ENCODE assay signal across 7 mouse cellular contexts in genomic region chr1:132008881-132009644, GRCm38 (mm10). TPM values are rescaled to one million over a fixed set of nuclear protein-coding genes. Genes with fewer than 3 reads are reported as not detected.
DNase-seq lines count a peak whose midpoint lies in the region; ATAC-seq and TF ChIP-seq lines count a peak whose summit lies in the region.

No protein-coding gene starts in this region.

- H3K4me3 ChIP-seq in lung, embryonic 15.5 days: peak overlapping the region; percentile 85
- peak overlapping the region; percentile 83 for H3K4me3 ChIP-seq in embryonic facial prominence, embryonic 14.5 days (ENCODE audit: low read depth, low read length)
- peak overlapping the region; percentile 90 for H3K4me3 ChIP-seq in limb, embryonic 14.5 days (replicated peaks; ENCODE audit: low read length)
- peak overlapping the region; percentile 72 for H3K4me3 ChIP-seq in stomach, embryonic 16.5 days (replicated peaks; ENCODE audit: low read length)

- no peaks in the 10 kb centered on the region for H3K27me3 ChIP-seq in lung, embryonic 15.5 days
- no peaks in the 10 kb centered on the region for H3K27me3 ChIP-seq in embryonic facial prominence, embryonic 14.5 days (replicated peaks; ENCODE audit: control insufficient read depth, insufficient read depth, low read length)
- no peaks in the 10 kb centered on the region for H3K27me3 ChIP-seq in limb, embryonic 14.5 days (ENCODE audit: control insufficient read depth, insufficient read depth, low read length)
- H3K27me3 ChIP-seq in stomach, embryonic 16.5 days (ENCODE audit: control insufficient read depth, insufficient read depth, low read length): no peaks in the 10 kb centered on the region

- 0 out of 2 replicates have a peak overlapping the region, but pooled peaks have one; percentile 100 for H3K27ac ChIP-seq in lung, embryonic 15.5 days
- H3K27ac ChIP-seq in embryonic facial prominence, embryonic 14.5 days (replicated peaks; ENCODE audit: low read depth, low read length): peak overlapping the region; percentile 99; the same call in 1 of the 2 replicates
- 0 out of 2 replicates have a peak overlapping the region, but pooled peaks have one; percentile 100 for H3K27ac ChIP-seq in limb, embryonic 14.5 days (replicated peaks; ENCODE audit: low read depth, low read length)
- peak overlapping the region; percentile 99; the same call in 1 of the 2 replicates for H3K27ac ChIP-seq in stomach, embryonic 16.5 days (ENCODE audit: low read length)

- H3K4me1 ChIP-seq in lung, embryonic 15.5 days: peaks cover 36% of the 10 kb centered on the region
- H3K4me1 ChIP-seq in embryonic facial prominence, embryonic 14.5 days (ENCODE audit: control insufficient read depth, insufficient read depth, low read length): peaks cover 8% of the 10 kb centered on the region; the same call in 1 of the 2 replicates
- H3K4me1 ChIP-seq in limb, embryonic 14.5 days (ENCODE audit: control insufficient read depth, insufficient read depth, low read length): peaks cover 11% of the 10 kb centered on the region
- peaks cover 26% of the 10 kb centered on the region for H3K4me1 ChIP-seq in stomach, embryonic 16.5 days (ENCODE audit: control insufficient read depth, insufficient read depth, low read length)

- H3K4me2 ChIP-seq in lung, embryonic 15.5 days: peak overlapping the region; percentile 60
- H3K4me2 ChIP-seq in embryonic facial prominence, embryonic 14.5 days (ENCODE audit: low read depth, low read length): peak overlapping the region; percentile 59
- H3K4me2 ChIP-seq in limb, embryonic 14.5 days (replicated peaks; ENCODE audit: low read depth, low read length, severe bottlenecking): peak overlapping the region; percentile 49
- peak overlapping the region; percentile 87 for H3K4me2 ChIP-seq in stomach, embryonic 16.5 days (ENCODE audit: low read depth, low read length)

- WGBS in lung, embryonic 15.5 days: 30% methylated on average over 8 of the region's 8 CpGs
- 34% methylated on average over 8 of the region's 8 CpGs for WGBS in embryonic facial prominence, embryonic 14.5 days
- WGBS in limb, embryonic 14.5 days: 38% methylated on average over 8 of the region's 8 CpGs
- 31% methylated on average over 8 of the region's 8 CpGs for WGBS in stomach, embryonic 16.5 days

- no peaks in the 10 kb centered on the region for H3K9me3 ChIP-seq in lung, embryonic 15.5 days
- no peaks in the 10 kb centered on the region for H3K9me3 ChIP-seq in embryonic facial prominence, embryonic 14.5 days (ENCODE audit: control insufficient read depth, low read length)
- no peaks in the 10 kb centered on the region for H3K9me3 ChIP-seq in limb, embryonic 14.5 days (ENCODE audit: control insufficient read depth, low read length)
- no peaks in the 10 kb centered on the region for H3K9me3 ChIP-seq in stomach, embryonic 16.5 days (replicated peaks; ENCODE audit: control insufficient read depth, low read length)

- no peak for TF ChIP-seq POLR2A in limb, embryonic 14.5 days (IDR thresholded peaks at IDR 0.05; ENCODE audit: borderline replicate concordance, extremely low read depth, insufficient read depth, insufficient read length)

- ATAC-seq in lung, embryonic 15.5 days (ENCODE audit: borderline replicate concordance, extremely low read depth, low FRiP score, low TSS enrichment): no peak
- no peak for ATAC-seq in embryonic facial prominence, embryonic 14.5 days (ENCODE audit: low read depth)
- no peak for ATAC-seq in limb, embryonic 14.5 days (ENCODE audit: low FRiP score, low read depth)
- no peak for ATAC-seq in stomach, embryonic 16.5 days (ENCODE audit: insufficient read depth, low FRiP score)

- no peak for DNase-seq in lung, adult 18-20 months
- no peak for DNase-seq in embryonic facial prominence, embryonic 14.5 days (ENCODE audit: low spot score)
- no peak for DNase-seq in limb, embryonic 14.5 days (ENCODE audit: low spot score)
- DNase-seq in layer of hippocampus, postnatal 10 days (ENCODE audit: low spot score in 2 of 2): no peak
- no peak for DNase-seq in layer of hippocampus, adult 9-10 months (ENCODE audit: low spot score)

- peak overlapping the region; percentile 94 for H3K9ac ChIP-seq in lung, embryonic 15.5 days
- H3K9ac ChIP-seq in embryonic facial prominence, embryonic 14.5 days (ENCODE audit: low read depth, low read length): peak overlapping the region; percentile 98
- H3K9ac ChIP-seq in limb, embryonic 14.5 days (ENCODE audit: low read depth, low read length, severe bottlenecking): peak overlapping the region; percentile 98
- peak overlapping the region; percentile 95 for H3K9ac ChIP-seq in stomach, embryonic 16.5 days (ENCODE audit: low read length)

- H3K36me3 ChIP-seq in lung, embryonic 15.5 days: no peaks in the 10 kb centered on the region
- no peaks in the 10 kb centered on the region for H3K36me3 ChIP-seq in embryonic facial prominence, embryonic 14.5 days (ENCODE audit: control insufficient read depth, insufficient read depth, low read length)
- H3K36me3 ChIP-seq in limb, embryonic 14.5 days (ENCODE audit: control insufficient read depth, insufficient read depth, low read length): no peaks in the 10 kb centered on the region
- no peaks in the 10 kb centered on the region for H3K36me3 ChIP-seq in stomach, embryonic 16.5 days (ENCODE audit: control insufficient read depth, insufficient read depth, low read length)

RNA-seq across cellular contexts. Expression of gene Elk4, which starts 1.7 kb away (rescaled TPM):
- 24.2 and 28.6 TPM in 2 replicates for polyA plus RNA-seq in lung, embryonic 15.5 days (2015; fragmentation: Nextera tagmentation; extraction: Ambion mirVana)
- polyA plus RNA-seq in embryonic facial prominence, embryonic 14.5 days (2014; fragmentation: Nextera tagmentation; extraction: Ambion mirVana): 27.6 and 39.0 TPM in 2 replicates
- 26.8 and 30.0 TPM in 2 replicates for polyA plus RNA-seq in limb, embryonic 14.5 days (2012; rRNA removed)
- 36.6 and 38.8 TPM in 2 replicates for polyA plus RNA-seq in limb, embryonic 14.5 days (2014; fragmentation: Nextera tagmentation; extraction: Ambion mirVana)
- 18.6 and 21.3 TPM in 2 replicates for polyA plus RNA-seq in stomach, embryonic 16.5 days (2015; fragmentation: Nextera tagmentation; extraction: Ambion mirVana)
- total RNA-seq in layer of hippocampus, postnatal 10 days (2021): 10 to 100 TPM; 60.1 to 61.6 TPM

RNA-seq across cellular contexts. Expression of gene Slc45a3, which starts 46.3 kb away (rescaled TPM):
- 2.3 and 2.7 TPM in 2 replicates for polyA plus RNA-seq in lung, embryonic 15.5 days (2015; fragmentation: Nextera tagmentation; extraction: Ambion mirVana)
- polyA plus RNA-seq in embryonic facial prominence, embryonic 14.5 days (2014; fragmentation: Nextera tagmentation; extraction: Ambion mirVana): 8.5 and 11.0 TPM in 2 replicates
- 9.9 and 13.1 TPM in 2 replicates for polyA plus RNA-seq in limb, embryonic 14.5 days (2012; rRNA removed)
- 10.5 and 11.1 TPM in 2 replicates for polyA plus RNA-seq in limb, embryonic 14.5 days (2014; fragmentation: Nextera tagmentation; extraction: Ambion mirVana)
- 10.5 and 12.1 TPM in 2 replicates for polyA plus RNA-seq in stomach, embryonic 16.5 days (2015; fragmentation: Nextera tagmentation; extraction: Ambion mirVana)
- total RNA-seq in layer of hippocampus, postnatal 10 days (2021): under 1 TPM; 0.13 to 0.48 TPM

RNA-seq across cellular contexts. Expression of gene Mfsd4a, which starts 58.8 kb away (rescaled TPM):
- 15.0 and 16.3 TPM in 2 replicates for polyA plus RNA-seq in lung, embryonic 15.5 days (2015; fragmentation: Nextera tagmentation; extraction: Ambion mirVana)
- 13.3 and 14.1 TPM in 2 replicates for polyA plus RNA-seq in embryonic facial prominence, embryonic 14.5 days (2014; fragmentation: Nextera tagmentation; extraction: Ambion mirVana)
- 1.1 and 1.3 TPM in 2 replicates for polyA plus RNA-seq in limb, embryonic 14.5 days (2012; rRNA removed)
- polyA plus RNA-seq in limb, embryonic 14.5 days (2014; fragmentation: Nextera tagmentation; extraction: Ambion mirVana): 12.3 and 15.3 TPM in 2 replicates
- 16.0 and 18.2 TPM in 2 replicates for polyA plus RNA-seq in stomach, embryonic 16.5 days (2015; fragmentation: Nextera tagmentation; extraction: Ambion mirVana)
- total RNA-seq in layer of hippocampus, postnatal 10 days (2021): 10 to 100 TPM; 32.1 to 33.6 TPM
